Mouse (Mus musculus) kidney, embryonic 16.5 days (tissue): ENCODE results near the gene Hnrnpl. TPM values are rescaled to one million over a fixed set of nuclear protein-coding genes. Genes with fewer than 3 reads are reported as not detected.

Source experiments
- ATAC-seq: fragments of 200-750 bp; cut with Nextera tagmentation; 2 replicates; pipeline ENCODE4 v1.8.0; 2017; ENCODE audit warnings: moderate TSS enrichment; ENCODE audit not compliant: low FRiP score, low TSS enrichment
- H3K27ac ChIP-seq: fragments of 300-500 bp; sonication (generic); 2 replicates; pipeline ENCODE4 v1.5.1; 2014; ENCODE audit warnings: low read length
- H3K27me3 ChIP-seq: fragments of 300-500 bp; sonication (generic); 2 replicates; pipeline ENCODE4 v1.6.1; 2014; ENCODE audit warnings: low read length, control low read depth, mixed read lengths; ENCODE audit not compliant: insufficient read depth
- H3K36me3 ChIP-seq: fragments of 300-500 bp; sonication (generic); 2 replicates; pipeline ENCODE4 v1.6.1; 2014; ENCODE audit warnings: low read length, control low read depth, mixed read lengths; ENCODE audit not compliant: insufficient read depth
- H3K4me1 ChIP-seq: fragments of 300-500 bp; sonication (generic); 2 replicates; pipeline ENCODE4 v1.6.1; 2014; ENCODE audit warnings: low read length, control low read depth, mixed read lengths; ENCODE audit not compliant: insufficient read depth
- H3K4me2 ChIP-seq: fragments of 300-500 bp; sonication (generic); replicated peaks from 2 replicates; pipeline ENCODE4 v1.6.1; 2014; ENCODE audit warnings: low read depth, low read length
- H3K4me3 ChIP-seq: fragments of 300-500 bp; sonication (generic); 2 replicates; pipeline ENCODE4 v1.5.1; 2014; ENCODE audit warnings: mild to moderate bottlenecking, low read length
- H3K9ac ChIP-seq: fragments of 300-500 bp; sonication (generic); replicated peaks from 2 replicates; pipeline ENCODE4 v1.6.1; 2014; ENCODE audit warnings: low read length
- H3K9me3 ChIP-seq: fragments of 300-500 bp; sonication (generic); 2 replicates; pipeline ENCODE4 v1.6.1; 2016; ENCODE audit warnings: low read length, control low read depth
- WGBS: fragments of 180-500 bp; shearing (Covaris S2); extraction: QIAGEN DNeasy Blood & Tissue Kit; methylation state at CpG from one replicate; pipeline ENCODE4 v1.1.7; 2014; 5-methylcytosine and 5-hydroxymethylcytosine counted together
- polyA plus RNA-seq: library from polyadenylated mRNA; unstranded; fragments of >200 nt; fragmentation: Nextera tagmentation; extraction: Ambion mirVana; gene quantifications from 2 replicates; pipeline ENCODE4 v1.2.1, GENCODE M21; 2015

Gene Hnrnpl
- polyA plus RNA-seq, 1 experiment from 2014 or later, result 204 TPM

DNA sequence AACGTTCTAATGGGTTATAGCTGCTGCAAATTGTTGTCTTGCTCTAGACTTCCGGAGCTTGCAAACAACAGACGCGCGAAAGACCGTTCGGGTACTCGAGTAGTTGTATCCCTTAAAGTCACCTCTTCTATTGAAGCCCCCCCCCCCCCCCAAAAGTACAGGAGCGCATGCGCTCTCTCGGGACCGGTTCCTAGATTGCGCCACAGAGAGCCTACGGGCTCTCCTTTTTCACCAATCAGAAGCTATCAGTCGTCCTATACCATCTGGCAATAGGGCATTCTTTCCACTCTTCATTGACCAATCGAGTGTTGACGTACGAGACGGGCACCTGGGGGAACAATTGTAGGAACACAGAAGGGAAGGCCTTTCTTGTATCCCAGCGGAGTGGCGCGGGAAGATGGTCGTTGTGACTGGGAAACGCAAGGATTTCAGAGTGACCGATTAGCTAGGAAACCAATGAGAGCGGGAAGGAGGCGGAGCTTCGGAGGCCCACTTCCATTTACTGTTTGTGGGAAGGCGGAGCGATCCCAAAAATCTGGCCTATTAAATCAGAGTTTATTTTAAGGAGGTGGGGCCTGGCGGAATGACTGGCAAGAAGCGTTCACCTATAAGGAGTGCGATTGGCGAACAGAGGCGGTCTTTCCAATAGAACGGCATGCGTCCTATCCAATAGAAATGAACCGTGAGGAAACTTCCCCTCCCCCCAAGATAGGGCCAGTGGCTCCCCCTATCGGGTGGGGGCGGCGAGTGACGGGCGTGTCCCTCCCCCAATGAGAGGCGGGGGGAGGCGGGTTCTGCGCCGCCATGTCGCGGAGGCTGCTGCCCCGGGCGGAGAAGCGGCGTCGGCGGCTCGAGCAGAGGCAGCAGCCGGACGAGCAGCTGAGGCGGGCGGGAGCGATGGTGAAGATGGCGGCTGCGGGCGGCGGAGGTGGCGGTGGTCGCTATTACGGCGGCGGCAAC, 2.0 kb downstream of the Hnrnpl start:
- WGBS, result under 1% methylated on average over 70 of the region's 70 CpGs
- Histone ChIP-seq H3K4me1 (peaks cover 43% of the 10 kb centered on the region), H3K27me3 (no peaks in the 10 kb centered on the region), H3K27ac (peak overlapping the region; percentile 100), H3K9me3 (no peaks in the 10 kb centered on the region), H3K4me3 (peak overlapping the region; percentile 86), H3K9ac (peak overlapping the region; percentile 97), H3K4me2 (peak overlapping the region; percentile 98), H3K36me3 (peaks cover 29% of the 10 kb centered on the region)
- ATAC-seq, result peak; percentile 92

- H3K36me3 ChIP-seq, result peaks cover 37% of the 10 kb centered on the region
- WGBS, result under 1% methylated on average over 40 of the region's 40 CpGs
- H3K27me3 ChIP-seq, result no peaks in the 10 kb centered on the region
- peak overlapping the region; percentile 86 for H3K4me3 ChIP-seq
- H3K4me1 ChIP-seq, result peaks cover 51% of the 10 kb centered on the region
- peak; percentile 20; the same call in 1 of the 2 replicates for ATAC-seq
- peak overlapping the region; percentile 92 for H3K4me2 ChIP-seq
- H3K9me3 ChIP-seq, result no peaks in the 10 kb centered on the region
- peak overlapping the region; percentile 99 for H3K27ac ChIP-seq
- H3K9ac ChIP-seq, result peak overlapping the region; percentile 97
Observed at GRCm38 (mm10) chr7:28811228-28811627, 2.9 kb downstream of the Hnrnpl start.

- H3K9me3 ChIP-seq, result no peaks in the 10 kb centered on the region
- H3K27ac ChIP-seq, result peak overlapping the region; percentile 99
- peaks cover 43% of the 10 kb centered on the region for H3K36me3 ChIP-seq
- H3K27me3 ChIP-seq, result no peaks in the 10 kb centered on the region
- no peak for ATAC-seq
- H3K4me3 ChIP-seq, result peak overlapping the region; percentile 86
- 5% methylated on average over 7 of the region's 7 CpGs for WGBS
- H3K9ac ChIP-seq, result peak overlapping the region; percentile 97
- H3K4me1 ChIP-seq, result peaks cover 53% of the 10 kb centered on the region
- H3K4me2 ChIP-seq, result peak overlapping the region; percentile 92
Observed at GRCm38 (mm10) chr7:28811640-28812275, 3.4 kb downstream of the Hnrnpl start.

- Histone ChIP-seq H3K4me1 (peaks cover 59% of the 10 kb centered on the region), H3K27ac (peak overlapping the region; percentile 99; the same call in 1 of the 2 replicates), H3K9ac (peak overlapping the region; percentile 97), H3K36me3 (peaks cover 49% of the 10 kb centered on the region), H3K27me3 (no peaks in the 10 kb centered on the region), H3K9me3 (no peaks in the 10 kb centered on the region), H3K4me3 (peak overlapping the region; percentile 86), H3K4me2 (peak overlapping the region; percentile 92)
- ATAC-seq, result no peak
- WGBS, result 51% methylated on average over 4 of the region's 4 CpGs
Observed at GRCm38 (mm10) chr7:28812436-28812835, 4.1 kb downstream of the Hnrnpl start.

- peaks cover 57% of the 10 kb centered on the region for H3K4me1 ChIP-seq
- peaks cover 55% of the 10 kb centered on the region for H3K36me3 ChIP-seq
- peak overlapping the region; percentile 92 for H3K4me2 ChIP-seq
- no peaks in the 10 kb centered on the region for H3K27me3 ChIP-seq
- WGBS, result 72% methylated on average over 5 of the region's 5 CpGs
- H3K27ac ChIP-seq, result no peak overlapping the region
- H3K4me3 ChIP-seq, result peak overlapping the region; percentile 86
- H3K9ac ChIP-seq, result peak overlapping the region; percentile 97
- no peaks in the 10 kb centered on the region for H3K9me3 ChIP-seq
- no peak for ATAC-seq
Observed at GRCm38 (mm10) chr7:28812949-28813348, 4.6 kb downstream of the Hnrnpl start.

DNA sequence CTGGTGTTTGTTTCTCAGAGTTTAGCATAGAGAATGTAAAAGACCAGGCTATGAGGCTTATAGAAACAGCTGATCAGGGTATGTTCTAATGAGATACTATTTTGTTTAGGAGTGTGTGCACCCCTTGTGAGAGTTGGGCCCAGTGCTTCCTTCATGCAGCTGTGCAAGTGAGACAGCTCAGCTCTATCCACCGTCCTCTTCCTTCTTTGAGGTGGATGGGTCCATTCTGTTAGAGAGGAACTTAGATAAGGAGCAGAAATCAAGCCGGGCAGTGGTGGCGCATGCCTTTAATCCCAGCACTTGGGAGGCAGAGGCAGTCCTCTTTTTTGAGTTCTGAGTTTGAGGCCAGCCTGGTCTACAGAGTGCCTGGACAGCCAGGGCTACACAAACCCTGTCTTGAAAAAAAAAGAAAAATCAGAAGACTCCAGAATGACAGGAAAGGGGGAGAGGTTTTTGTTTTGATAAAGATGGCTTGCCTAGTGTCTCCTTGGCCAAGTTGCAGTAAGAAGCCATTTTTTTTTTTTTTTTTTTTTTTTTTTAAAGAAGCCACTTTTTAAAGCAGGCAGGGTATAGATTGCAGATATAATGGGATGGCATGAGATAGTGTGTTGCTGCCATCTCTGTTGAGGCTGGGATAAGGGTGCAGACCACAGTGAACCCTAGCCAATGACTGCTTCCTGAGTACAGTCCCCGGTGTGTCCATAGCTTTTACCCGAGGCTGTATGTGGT, 6.1 kb downstream of the Hnrnpl start:
- H3K36me3 ChIP-seq, result peaks cover 69% of the 10 kb centered on the region
- H3K27ac ChIP-seq, result no peak overlapping the region
- H3K9me3 ChIP-seq, result no peaks in the 10 kb centered on the region
- no peak for ATAC-seq
- H3K9ac ChIP-seq, result no peak overlapping the region
- peaks cover 56% of the 10 kb centered on the region for H3K4me1 ChIP-seq
- no peaks in the 10 kb centered on the region for H3K27me3 ChIP-seq
- H3K4me3 ChIP-seq, result no peak overlapping the region
- H3K4me2 ChIP-seq, result no peak overlapping the region
- WGBS, result 90% methylated on average over 5 of the region's 5 CpGs

- ATAC-seq, result no peak
- Histone ChIP-seq H3K4me1 (peaks cover 63% of the 10 kb centered on the region), H3K4me3 (no peak overlapping the region), H3K27me3 (no peaks in the 10 kb centered on the region), H3K9ac (no peak overlapping the region), H3K9me3 (no peaks in the 10 kb centered on the region), H3K36me3 (peaks cover 77% of the 10 kb centered on the region), H3K4me2 (no peak overlapping the region), H3K27ac (no peak overlapping the region)
- 91% methylated on average over 9 of the region's 9 CpGs for WGBS
Observed at GRCm38 (mm10) chr7:28815230-28815629, 6.9 kb downstream of the Hnrnpl start.

DNA sequence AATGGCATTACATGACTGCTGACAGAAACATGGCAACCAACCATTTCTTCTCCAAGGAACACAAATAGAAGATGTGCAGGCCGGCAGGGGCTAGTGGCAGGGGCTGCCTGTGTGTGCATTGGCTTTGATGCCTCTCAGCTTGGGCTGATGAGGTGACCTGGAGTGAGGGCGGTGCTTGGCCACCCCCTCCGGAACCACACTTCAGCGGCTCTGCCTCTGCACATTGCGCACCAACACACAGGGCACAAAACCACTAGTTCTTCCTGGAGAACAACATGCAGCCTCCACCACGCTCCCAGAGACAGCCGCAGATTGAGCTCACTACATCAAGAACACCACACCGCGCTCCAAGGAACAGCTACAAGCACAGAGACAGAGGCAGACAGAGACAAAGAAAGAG, 7.9 kb downstream of the Hnrnpl start:
- Histone ChIP-seq H3K36me3 (peaks cover 87% of the 10 kb centered on the region), H3K27ac (no peak overlapping the region; the same call in 1 of the 2 replicates), H3K4me2 (no peak overlapping the region), H3K9me3 (no peaks in the 10 kb centered on the region), H3K27me3 (no peaks in the 10 kb centered on the region), H3K4me3 (no peak overlapping the region), H3K4me1 (peaks cover 67% of the 10 kb centered on the region), H3K9ac (no peak overlapping the region)
- 74% methylated on average over 9 of the region's 9 CpGs for WGBS
- no peak for ATAC-seq

DNA sequence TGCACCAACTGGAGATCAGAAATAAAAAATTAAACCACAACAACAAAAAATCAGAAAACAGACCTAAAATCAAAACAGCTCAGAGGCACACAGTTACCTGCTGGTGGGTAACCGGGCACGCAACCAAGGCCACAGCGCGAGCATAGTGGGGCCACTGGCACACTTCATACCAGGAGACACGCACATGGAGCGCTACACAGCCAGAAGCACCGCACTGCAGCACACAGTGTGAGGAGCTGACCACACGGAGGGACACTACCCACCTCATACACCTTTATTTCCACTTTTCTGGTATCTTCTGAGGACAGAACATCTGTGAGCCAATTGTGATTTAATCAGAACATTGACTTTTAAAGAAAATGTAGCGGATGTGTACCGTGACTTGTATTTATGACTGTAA, 8.6 kb downstream of the Hnrnpl start:
- WGBS, result 87% methylated on average over 10 of the region's 10 CpGs
- Histone ChIP-seq H3K36me3 (peaks cover 94% of the 10 kb centered on the region), H3K9me3 (no peaks in the 10 kb centered on the region), H3K9ac (no peak overlapping the region), H3K4me2 (no peak overlapping the region), H3K27ac (no peak overlapping the region), H3K4me3 (no peak overlapping the region), H3K27me3 (no peaks in the 10 kb centered on the region), H3K4me1 (peaks cover 66% of the 10 kb centered on the region)
- ATAC-seq, result no peak
